Mouse (Mus musculus): ENCODE results near the gene Sdr39u1. TPM values are rescaled to one million over a fixed set of nuclear protein-coding genes. Genes with fewer than 3 reads are reported as not detected.

Gene Sdr39u1
- total RNA-seq (2023; ENCODE audit: inconsistent age) = 25.6 to 37.3 TPM (median 31.5 TPM) in 4 replicates

GRCm38 (mm10) chr14:55899701-55900413 is at the start of gene Sdr39u1:
Gene Sdr39u1, minus strand, starts transcription at chr14:55900293.

GRCm38 (mm10) chr14:55944575-55944974 is 44.5 kb upstream of the Sdr39u1 start, which contains the start of gene Cma1:
Gene Cma1, minus strand, starts transcription at chr14:55944675.

GRCm38 (mm10) chr14:55884713-55885113 is 15.4 kb downstream of the Sdr39u1 start, which contains the start of gene Khnyn:
Gene Khnyn, plus strand, starts transcription at chr14:55884947.

DNA sequence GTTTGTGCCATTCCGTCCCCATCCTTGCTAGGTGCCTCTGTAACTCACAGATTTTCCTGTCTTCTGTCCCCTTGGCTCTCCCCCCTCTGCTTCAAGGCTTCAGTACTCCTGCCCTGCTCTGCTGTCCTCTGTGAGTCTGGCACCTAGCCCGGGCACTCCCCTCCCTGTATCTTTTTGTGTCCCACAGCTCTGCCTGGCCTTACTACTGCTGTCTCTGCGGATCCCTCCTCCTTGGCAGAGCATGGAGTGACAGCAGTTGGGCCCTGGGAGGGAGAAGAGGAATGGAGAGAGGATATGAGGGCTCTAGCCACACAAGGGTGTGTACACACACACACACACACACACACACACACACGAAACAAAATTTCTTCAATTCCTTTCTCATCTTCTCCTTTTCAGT is 15.9 kb downstream of the Sdr39u1 start, which contains the start of gene Cbln3:
TSS of gene Cbln3 (minus strand) at position 227 of the 400 bp plus-strand sequence.

GRCm38 (mm10) chr14:55853621-55854285 is 46.3 kb downstream of the Sdr39u1 start, which contains the start of gene Nynrin:
Gene Nynrin, plus strand, starts transcription at chr14:55854010.

Other genes starting within 250 kb of the Sdr39u1 start
- gene Mdp1, start 239.8 kb downstream of the Sdr39u1 start, total RNA-seq (2023; ENCODE audit: inconsistent age) = 48.6 to 57.5 TPM (median 51.4 TPM) in 4 replicates
- 21.8 to 29.4 TPM (median 27.7 TPM) in 4 replicates for gene Gmpr2, start 228.4 kb downstream of the Sdr39u1 start, total RNA-seq (2023; ENCODE audit: inconsistent age)
- 173 to 208 TPM (median 188 TPM) in 4 replicates for gene Nedd8, start 228.2 kb downstream of the Sdr39u1 start, total RNA-seq (2023; ENCODE audit: inconsistent age)
- gene Tinf2, start 218.5 kb downstream of the Sdr39u1 start, total RNA-seq (2023; ENCODE audit: inconsistent age) = 158 to 162 TPM (median 159 TPM) in 4 replicates
- gene Tgm1, start 186.4 kb downstream of the Sdr39u1 start, total RNA-seq (2023; ENCODE audit: inconsistent age) = 1.2 to 3.0 TPM (median 1.2 TPM) in 4 replicates
- 73.0 to 82.3 TPM (median 79.9 TPM) in 4 replicates for gene Rabggta, start 178.0 kb downstream of the Sdr39u1 start, total RNA-seq (2023; ENCODE audit: inconsistent age)
- gene Dhrs1, start 154.6 kb downstream of the Sdr39u1 start, total RNA-seq (2023; ENCODE audit: inconsistent age) = 23.1 to 26.7 TPM (median 25.5 TPM) in 4 replicates
- 29.2 to 37.3 TPM (median 34.5 TPM) in 4 replicates for gene Nop9, start 154.6 kb downstream of the Sdr39u1 start, total RNA-seq (2023; ENCODE audit: inconsistent age)
- not detected in 4 replicates for gene Cideb, start 141.8 kb downstream of the Sdr39u1 start, total RNA-seq (2023; ENCODE audit: inconsistent age)
- gene Ltb4r2, start 138.9 kb downstream of the Sdr39u1 start, total RNA-seq (2023; ENCODE audit: inconsistent age) = 0.22 to 0.84 TPM (median 0.36 TPM) in 3 of 4 replicates, not detected in the other
- not detected in 4 replicates for gene Ltb4r1, start 134.3 kb downstream of the Sdr39u1 start, total RNA-seq (2023; ENCODE audit: inconsistent age)
- 0.24 to 1.4 TPM (median 0.48 TPM) in 3 of 4 replicates, not detected in the other for gene Adcy4, start 116.2 kb downstream of the Sdr39u1 start, total RNA-seq (2023; ENCODE audit: inconsistent age)
- gene Ripk3, start 111.4 kb downstream of the Sdr39u1 start, total RNA-seq (2023; ENCODE audit: inconsistent age) = 86.4 to 109 TPM (median 93.4 TPM) in 4 replicates
- gene Nfatc4, start 77.1 kb downstream of the Sdr39u1 start, total RNA-seq (2023; ENCODE audit: inconsistent age) = not detected in 4 replicates
- gene Nynrin, start 46.3 kb downstream of the Sdr39u1 start, total RNA-seq (2023; ENCODE audit: inconsistent age) = 0.06 to 0.09 TPM in 2 of 4 replicates, not detected in the others
- 0.22 TPM in 1 of 4 replicates, not detected in the others for gene Cbln3, start 15.9 kb downstream of the Sdr39u1 start, total RNA-seq (2023; ENCODE audit: inconsistent age)
- gene Khnyn, start 15.3 kb downstream of the Sdr39u1 start, total RNA-seq (2023; ENCODE audit: inconsistent age) = 92.3 to 98.0 TPM (median 96.5 TPM) in 4 replicates
- gene Cma1, start 44.4 kb upstream of the Sdr39u1 start, total RNA-seq (2023; ENCODE audit: inconsistent age) = 0.66 TPM in 1 of 4 replicates, not detected in the others
- not detected in 4 replicates for gene Cma2, start 50.7 kb upstream of the Sdr39u1 start, total RNA-seq (2023; ENCODE audit: inconsistent age)
- not detected in 4 replicates for gene Mcpt1, start 117.7 kb upstream of the Sdr39u1 start, total RNA-seq (2023; ENCODE audit: inconsistent age)
- gene Mcpt9, start 130.2 kb upstream of the Sdr39u1 start, total RNA-seq (2023; ENCODE audit: inconsistent age) = not detected in 4 replicates
- gene Mcpt2, start 141.7 kb upstream of the Sdr39u1 start, total RNA-seq (2023; ENCODE audit: inconsistent age) = 0.51 TPM in 2 of 4 replicates, not detected in the others
- gene Mcpt4, start 162.0 kb upstream of the Sdr39u1 start, total RNA-seq (2023; ENCODE audit: inconsistent age) = 0.61 TPM in 1 of 4 replicates, not detected in the others
- not detected in 4 replicates for gene Mcpt8, start 185.0 kb upstream of the Sdr39u1 start, total RNA-seq (2023; ENCODE audit: inconsistent age)
- not detected in 4 replicates for gene Ctsg, start 202.3 kb upstream of the Sdr39u1 start, total RNA-seq (2023; ENCODE audit: inconsistent age)
- not detected in 4 replicates for gene Gzme, start 220.3 kb upstream of the Sdr39u1 start, total RNA-seq (2023; ENCODE audit: inconsistent age)
- gene Gzmd, start 232.3 kb upstream of the Sdr39u1 start, total RNA-seq (2023; ENCODE audit: inconsistent age) = not detected in 4 replicates

Measured in B cell, adult (primary cell).